Mouse (Mus musculus) spleen, postnatal 14 days (tissue): ENCODE results near the gene Mgat2.

Experiments used
- DNase-seq, 2 experiments: peaks; one replicate each; pipeline ENCODE4 v3.0.0; 2021 to 2022; ENCODE audit warnings: low spot score in 2 of 2

Gene Mgat2

GRCm38 (mm10) chr12:69179371-69179770 is 4.6 kb upstream of the Mgat2 start:
- no peak for DNase-seq

GRCm38 (mm10) chr12:69181800-69182199 is 2.2 kb upstream of the Mgat2 start:
- no peak for DNase-seq

GRCm38 (mm10) chr12:69184342-69185295 is 662 bp downstream of the Mgat2 start:
- peak; percentile 50 to 56 for DNase-seq

- DNase-seq: no peak
Observed at GRCm38 (mm10) chr12:69185371-69185770, 1.4 kb downstream of the Mgat2 start.

GRCm38 (mm10) chr12:69186811-69187471 is 3.0 kb downstream of the Mgat2 start:
- no peak for DNase-seq

- no peak for DNase-seq
Observed at GRCm38 (mm10) chr12:69190074-69190473, 6.1 kb downstream of the Mgat2 start.

GRCm38 (mm10) chr12:69190522-69190921 is 6.6 kb downstream of the Mgat2 start:
- no peak for DNase-seq

GRCm38 (mm10) chr12:69191396-69191795 is 7.4 kb downstream of the Mgat2 start:
- DNase-seq: no peak

- no peak for DNase-seq
Observed at GRCm38 (mm10) chr12:69192637-69193036, 8.7 kb downstream of the Mgat2 start.

GRCm38 (mm10) chr12:69196444-69197377 is 12.8 kb downstream of the Mgat2 start, which contains the start of gene Gm49383:
Gene Gm49383 (minus strand): TSS chr12:69197104.
- peak; percentile 47 to 57 for DNase-seq

GRCm38 (mm10) chr12:69197378-69198163 is 13.6 kb downstream of the Mgat2 start:
- peak in 1 of 2 experiments; percentile 25 for DNase-seq

- DNase-seq: peak; percentile 42 to 62
Observed at GRCm38 (mm10) chr12:69198164-69198535, 14.2 kb downstream of the Mgat2 start, which contains the start of gene Dnaaf2. Gene Dnaaf2 (minus strand): TSS chr12:69198429.

GRCm38 (mm10) chr12:69198985-69199384 is 15.0 kb downstream of the Mgat2 start:
- DNase-seq: no peak

- DNase-seq: no peak
Observed at GRCm38 (mm10) chr12:69204052-69204833, 20.3 kb downstream of the Mgat2 start, which contains the start of gene Gm49384. Gene Gm49384 (minus strand): TSS chr12:69204267.

GRCm38 (mm10) chr12:69207396-69207795 is 23.4 kb downstream of the Mgat2 start:
- DNase-seq: no peak

GRCm38 (mm10) chr12:69207926-69208325 is 24.0 kb downstream of the Mgat2 start:
- no peak for DNase-seq

GRCm38 (mm10) chr12:69208520-69208919 is 24.6 kb downstream of the Mgat2 start:
- DNase-seq: no peak

- DNase-seq: no peak
Observed at GRCm38 (mm10) chr12:69210056-69210979, 26.4 kb downstream of the Mgat2 start.

- no peak for DNase-seq
Observed at GRCm38 (mm10) chr12:69211057-69211456, 27.1 kb downstream of the Mgat2 start.
